15 mouse cellular contexts compared by ENCODE assay signal in genomic region chr3:8016945-8017344, GRCm38 (mm10).
DNase-seq lines count a peak whose midpoint lies in the region; ATAC-seq lines count a peak whose summit lies in the region.
"Had no signal": no experiment of that assay in that cellular context is flagged by ENCODE, and none has a peak within 500 bp of the region (broad histone marks: within the 10 kb centered on the region; RNA-seq: fewer than 3 reads in every experiment).

No protein-coding gene starts in this region.

- no peaks in the 10 kb centered on the region for H3K9me3 ChIP-seq in forebrain, embryonic 11.5 days (ENCODE audit: control insufficient read depth, low read length)
- peaks cover 7% of the 10 kb centered on the region for H3K9me3 ChIP-seq in forebrain, embryonic 10.5 days
- peaks cover 6% of the 10 kb centered on the region; the same call in 1 of the 2 replicates for H3K9me3 ChIP-seq in hindbrain, embryonic 12.5 days (replicated peaks)
- H3K9me3 ChIP-seq in midbrain, embryonic 14.5 days (ENCODE audit: control insufficient read depth, low read length) = 0 out of 2 replicates have a peak, but pooled peaks cover 6% of the 10 kb centered on the region
- no peaks in the 10 kb centered on the region for H3K9me3 ChIP-seq in liver, embryonic 11.5 days (ENCODE audit: control insufficient read depth, low read length)

- no peak overlapping the region for H3K27ac ChIP-seq in forebrain, embryonic 11.5 days (ENCODE audit: low read depth, low read length)
- H3K27ac ChIP-seq in forebrain, embryonic 10.5 days = no peak overlapping the region
- H3K27ac ChIP-seq in hindbrain, embryonic 12.5 days = 0 out of 2 replicates have a peak overlapping the region, but pooled peaks have one; percentile 35
- H3K27ac ChIP-seq in midbrain, embryonic 14.5 days (replicated peaks; ENCODE audit: low read depth, low read length) = peak overlapping the region; percentile 56
- no peak overlapping the region for H3K27ac ChIP-seq in liver, embryonic 11.5 days (ENCODE audit: low read depth, low read length)
- H3K27ac ChIP-seq: layer of hippocampus, adult 2 months had no signal

- no peak overlapping the region for H3K4me2 ChIP-seq in forebrain, embryonic 11.5 days (ENCODE audit: low read depth, low read length, severe bottlenecking)
- H3K4me2 ChIP-seq in hindbrain, embryonic 12.5 days (replicated peaks) = no peak overlapping the region
- H3K4me2 ChIP-seq in midbrain, embryonic 14.5 days (ENCODE audit: low read length) = no peak overlapping the region
- H3K4me2 ChIP-seq in liver, embryonic 11.5 days = no peak overlapping the region

- no peaks in the 10 kb centered on the region for H3K36me3 ChIP-seq in forebrain, embryonic 11.5 days (ENCODE audit: control insufficient read depth, insufficient read depth, low read length)
- H3K36me3 ChIP-seq in forebrain, embryonic 10.5 days (replicated peaks) = no peaks in the 10 kb centered on the region
- H3K36me3 ChIP-seq in hindbrain, embryonic 12.5 days = no peaks in the 10 kb centered on the region
- no peaks in the 10 kb centered on the region for H3K36me3 ChIP-seq in midbrain, embryonic 14.5 days (ENCODE audit: control insufficient read depth, insufficient read depth, low read length)
- no peaks in the 10 kb centered on the region for H3K36me3 ChIP-seq in liver, embryonic 11.5 days (ENCODE audit: control insufficient read depth, insufficient read depth, low read length)

- no peak overlapping the region; the same call in 1 of the 2 replicates for H3K9ac ChIP-seq in forebrain, embryonic 11.5 days (ENCODE audit: low read length)
- no peak overlapping the region for H3K9ac ChIP-seq in hindbrain, embryonic 12.5 days
- no peak overlapping the region for H3K9ac ChIP-seq in midbrain, embryonic 14.5 days (replicated peaks; ENCODE audit: low read length)
- no peak overlapping the region for H3K9ac ChIP-seq in liver, embryonic 11.5 days (ENCODE audit: low read depth, low read length)

- H3K4me1 ChIP-seq in forebrain, embryonic 11.5 days (replicated peaks; ENCODE audit: control insufficient read depth, insufficient read depth, low read length) = no peaks in the 10 kb centered on the region
- peaks cover 4% of the 10 kb centered on the region; the same call in 1 of the 2 replicates for H3K4me1 ChIP-seq in forebrain, embryonic 10.5 days
- peaks cover 3% of the 10 kb centered on the region; the same call in 1 of the 2 replicates for H3K4me1 ChIP-seq in hindbrain, embryonic 12.5 days
- peaks cover 7% of the 10 kb centered on the region; the same call in 1 of the 2 replicates for H3K4me1 ChIP-seq in midbrain, embryonic 14.5 days (ENCODE audit: control insufficient read depth, insufficient read depth, low read length)
- H3K4me1 ChIP-seq in liver, embryonic 11.5 days (replicated peaks; ENCODE audit: control insufficient read depth, insufficient read depth, low read length) = no peaks in the 10 kb centered on the region

- intact Hi-C loops in left cerebral cortex, postnatal 25 days (cut with DNase I) = no loop called here

- H3K4me3 ChIP-seq in forebrain, embryonic 11.5 days (ENCODE audit: low read depth, low read length) = no peak overlapping the region
- H3K4me3 ChIP-seq in forebrain, embryonic 10.5 days = no peak overlapping the region
- H3K4me3 ChIP-seq in hindbrain, embryonic 12.5 days = no peak overlapping the region
- no peak overlapping the region for H3K4me3 ChIP-seq in midbrain, embryonic 14.5 days (replicated peaks; ENCODE audit: low read depth, low read length)
- no peak overlapping the region for H3K4me3 ChIP-seq in liver, embryonic 11.5 days (ENCODE audit: low read depth, low read length)
- H3K4me3 ChIP-seq: layer of hippocampus, adult 2 months had no signal

- ATAC-seq in forebrain, embryonic 11.5 days (replicated peaks; ENCODE audit: low FRiP score) = peak; percentile 78
- ATAC-seq in hindbrain, embryonic 12.5 days (ENCODE audit: low FRiP score) = peak; percentile 83
- peak; percentile 81; the same call in 1 of the 2 replicates for ATAC-seq in midbrain, embryonic 14.5 days (ENCODE audit: low FRiP score, low TSS enrichment)
- no peak for ATAC-seq in liver, embryonic 11.5 days (replicated peaks; ENCODE audit: low FRiP score)

- H3K27me3 ChIP-seq in forebrain, embryonic 11.5 days (ENCODE audit: control insufficient read depth, insufficient read depth, low read length) = no peaks in the 10 kb centered on the region
- H3K27me3 ChIP-seq in forebrain, embryonic 10.5 days (ENCODE audit: poor library complexity, severe bottlenecking) = no peaks in the 10 kb centered on the region
- no peaks in the 10 kb centered on the region for H3K27me3 ChIP-seq in hindbrain, embryonic 12.5 days
- no peaks in the 10 kb centered on the region for H3K27me3 ChIP-seq in midbrain, embryonic 14.5 days (ENCODE audit: control insufficient read depth, insufficient read depth, low read length)
- no peaks in the 10 kb centered on the region for H3K27me3 ChIP-seq in liver, embryonic 11.5 days (replicated peaks; ENCODE audit: control insufficient read depth, insufficient read depth, low read length)

- DNase-seq in forebrain, embryonic 11.5 days (ENCODE audit: low spot score) = no peak
- no peak for DNase-seq in forebrain, embryonic 10.5 days (ENCODE audit: extremely low spot score, low spot score)
- peak; percentile 74 for DNase-seq in midbrain, embryonic 14.5 days
- peak; percentile 79 for DNase-seq in retina, embryonic 14.5 days (ENCODE audit: low spot score)
- no peak for DNase-seq in left cerebral cortex, postnatal 25 days (ENCODE audit: low spot score in 2 of 2)
- no peak for DNase-seq in heart, adult 9 months (ENCODE audit: low spot score in 2 of 2)
- DNase-seq in liver, embryonic 11.5 days (ENCODE audit: low spot score) = no peak
- DNase-seq: cerebellum, postnatal 25 days; heart, postnatal 36 days; kidney, adult 8-10 months; lung, adult 2 months; right cerebral cortex, postnatal 4 days; thymus, postnatal 36 days had no signal

Comparison
In these comparisons a context has a peak if more than half of its experiments do, and no peak if none do; other contexts are left out.
1. DNase-seq: peak in midbrain, embryonic 14.5 days (single experiment) and retina, embryonic 14.5 days (single experiment); none in forebrain, embryonic 11.5 days (single experiment), forebrain, embryonic 10.5 days (single experiment), left cerebral cortex, postnatal 25 days (0 of 2), heart, adult 9 months (0 of 2) and liver, embryonic 11.5 days (single experiment).
2. H3K27ac ChIP-seq: peak in hindbrain, embryonic 12.5 days (single experiment) and midbrain, embryonic 14.5 days (single experiment); none in forebrain, embryonic 11.5 days (single experiment), forebrain, embryonic 10.5 days (single experiment) and liver, embryonic 11.5 days (single experiment).